Mouse (Mus musculus): ENCODE measurements at regions not wholly inside any gene's neighbourhood (a gene's known extent, or its start where the extent isn't known, plus 50 kb on each side); places are given as distances from the start of the nearest gene placed in this dataset.

DNA sequence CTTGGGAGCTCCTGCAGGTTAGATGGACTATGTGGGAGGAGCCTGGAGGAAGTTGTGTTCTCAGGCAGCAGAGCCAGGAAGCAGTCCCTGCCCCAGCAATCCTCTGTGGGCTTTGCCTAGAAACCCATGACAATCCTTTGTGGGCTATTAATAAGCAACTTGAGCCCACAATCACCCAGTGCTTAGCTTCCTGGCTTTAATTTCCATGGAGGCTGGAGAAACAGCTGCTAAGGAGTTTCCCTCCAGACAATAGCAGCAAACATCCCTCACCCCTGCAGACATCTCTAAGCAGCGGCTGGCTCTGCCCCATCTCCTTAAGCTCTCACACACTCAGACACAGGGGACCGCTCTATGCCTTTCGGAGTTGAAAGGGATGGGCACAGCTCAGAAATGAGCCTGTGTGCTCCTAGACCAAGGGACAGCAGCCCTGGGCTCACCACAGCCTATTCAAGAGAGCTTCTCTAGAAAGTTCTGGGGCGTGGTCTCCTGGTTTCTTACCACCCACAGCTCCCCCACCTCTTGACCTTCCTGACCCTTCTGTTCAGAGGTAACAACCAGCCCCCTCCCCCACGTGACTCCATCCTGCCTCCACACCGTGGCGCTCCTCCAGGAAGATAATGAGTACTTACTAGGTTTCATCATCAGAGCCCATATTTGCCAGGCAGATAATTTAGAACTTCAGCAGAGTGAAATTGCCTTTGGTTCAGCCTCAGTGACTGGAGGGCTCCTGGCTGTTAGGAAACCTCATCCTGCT is 112.6 kb upstream of the Tle3 start:
- TF ChIP-seq CTCF (conservative IDR thresholded peaks at IDR 0.05 in 1 of 2, IDR thresholded peaks at IDR 0.05 in 1 of 2; ENCODE audit: low read depth in 2 of 2, low read length in 2 of 2) (no peak), RAD21 (IDR thresholded peaks at IDR 0.05; ENCODE audit: low read depth, low read length) (no peak), EP300 (IDR thresholded peaks at IDR 0.05; ENCODE audit: low read length) (no peak), ZNF384 (IDR thresholded peaks at IDR 0.05; ENCODE audit: low read depth, low read length) (no peak), NELFE (IDR thresholded peaks at IDR 0.05; ENCODE audit: low read depth, low read length) (no peak), POLR2A (IDR thresholded peaks at IDR 0.05; ENCODE audit: low read depth, low read length) (no peak), ZKSCAN1 (IDR thresholded peaks at IDR 0.05; ENCODE audit: borderline replicate concordance, low read depth, low read length) (no peak), TCF12 (IDR thresholded peaks at IDR 0.05; ENCODE audit: low read depth, low read length) (no peak), USF1 (IDR thresholded peaks at IDR 0.05; ENCODE audit: low read depth, low read length) (no peak), ETS1 (conservative IDR thresholded peaks at IDR 0.05; ENCODE audit: low read depth, low read length) (no peak), SMC3 (IDR thresholded peaks at IDR 0.05; ENCODE audit: low read depth, low read length) (no peak), CHD2 (IDR thresholded peaks at IDR 0.05; ENCODE audit: low read length) (no peak), MEF2A (IDR thresholded peaks at IDR 0.05; ENCODE audit: borderline replicate concordance, low read depth, low read length) (no peak)
